Mouse (Mus musculus) liver, postnatal 0 days (tissue): ENCODE results near the gene N4bp2.

Experiments
- CTCF ChIP-seq: sonication (generic); IDR thresholded peaks from 2 replicates; pipeline ENCODE4 v1.5.1; 2016; ENCODE audit warnings: antibody characterized with exemption, low read depth
- EP300 ChIP-seq: IDR thresholded peaks from 2 replicates; pipeline ENCODE4 v1.6.1; 2016; ENCODE audit warnings: antibody characterized with exemption, low read depth, mild to moderate bottlenecking

DNA sequence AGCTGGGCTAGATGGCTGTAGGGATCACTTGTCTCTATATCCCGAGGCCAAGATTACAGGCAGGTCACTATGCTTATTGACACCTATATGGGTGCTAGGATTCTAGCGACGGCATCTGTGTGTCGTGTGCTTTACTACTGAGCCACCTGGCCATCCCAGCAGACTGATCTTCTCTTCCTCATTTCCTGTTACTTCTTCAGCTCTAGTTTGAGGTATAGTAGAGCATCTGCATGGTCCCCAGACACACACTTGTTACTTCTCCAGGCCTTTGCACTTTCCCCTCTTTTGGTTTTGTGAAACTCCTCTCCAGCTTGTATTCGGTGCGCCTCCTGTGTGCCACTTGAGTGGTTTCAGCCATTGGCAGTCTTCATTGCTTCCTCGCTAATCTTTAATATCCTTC is 111.9 kb downstream of the N4bp2 start:
- TF ChIP-seq CTCF (no peak), EP300 (no peak)
